Mouse (Mus musculus) kidney, embryonic 14.5 days (tissue): ENCODE measurements around the gene Gm40193. TPM values are rescaled to one million over a fixed set of nuclear protein-coding genes. Genes with fewer than 3 reads are reported as not detected.
"Not testable (repeated sequence)": the region's sequence is repeated elsewhere in the genome, so short reads cannot be mapped to it uniquely, and the experiment has no call there.

ENCODE experiments used
- ATAC-seq: fragments of 200-750 bp; cut with Nextera tagmentation; 2 replicates; pipeline ENCODE4 v1.8.0; 2017; ENCODE audit warnings: moderate number of reproducible peaks, mild to moderate bottlenecking, moderate TSS enrichment, moderate library complexity; ENCODE audit not compliant: low FRiP score, low TSS enrichment
- H3K27ac ChIP-seq: fragments of 300-500 bp; sonication (generic); 2 replicates; pipeline ENCODE4 v1.5.1; 2014; ENCODE audit warnings: low read depth, mild to moderate bottlenecking, low read length, moderate library complexity, mixed read lengths
- H3K27me3 ChIP-seq: fragments of 300-500 bp; sonication (generic); 2 replicates; pipeline ENCODE4 v1.6.1; 2014; ENCODE audit warnings: mild to moderate bottlenecking, low read length; ENCODE audit not compliant: control insufficient read depth, insufficient read depth
- H3K36me3 ChIP-seq: fragments of 300-500 bp; sonication (generic); 2 replicates; pipeline ENCODE4 v1.6.1; 2014; ENCODE audit warnings: low read length, mixed read lengths; ENCODE audit not compliant: control insufficient read depth, insufficient read depth
- H3K4me1 ChIP-seq: fragments of 300-500 bp; sonication (generic); 2 replicates; pipeline ENCODE4 v1.6.1; 2014; ENCODE audit warnings: low read length, mixed read lengths; ENCODE audit not compliant: control insufficient read depth, insufficient read depth
- H3K4me2 ChIP-seq: fragments of 300-500 bp; sonication (generic); replicated peaks from 2 replicates; pipeline ENCODE4 v1.6.1; 2014; ENCODE audit warnings: low read depth, mild to moderate bottlenecking, low read length
- H3K4me3 ChIP-seq: fragments of 300-500 bp; sonication (generic); 2 replicates; pipeline ENCODE4 v1.5.1; 2014; ENCODE audit warnings: mild to moderate bottlenecking, low read length
- H3K9ac ChIP-seq: fragments of 300-500 bp; sonication (generic); 2 replicates; pipeline ENCODE4 v1.6.1; 2014; ENCODE audit warnings: low read depth, mild to moderate bottlenecking, low read length, moderate library complexity
- H3K9me3 ChIP-seq: fragments of 300-500 bp; sonication (generic); 2 replicates; pipeline ENCODE4 v1.6.1; 2016; ENCODE audit warnings: low read length; ENCODE audit not compliant: control insufficient read depth
- WGBS: fragments of 180-500 bp; shearing (Covaris S2); extraction: QIAGEN DNeasy Blood & Tissue Kit; methylation state at CpG from one replicate; pipeline ENCODE4 v1.1.7; 2014; 5-methylcytosine and 5-hydroxymethylcytosine counted together
- polyA plus RNA-seq: library from polyadenylated mRNA; unstranded; fragments of >200 nt; fragmentation: Nextera tagmentation; extraction: Ambion mirVana; gene quantifications from 2 replicates; pipeline ENCODE4 v1.2.1, GENCODE M21; 2014

Gm40193 gene
- polyA plus RNA-seq, 1 experiment from 2014 or later, result not detected

- Histone ChIP-seq H3K27ac (no peak overlapping the region), H3K4me2 (no peak overlapping the region), H3K27me3 (no peaks in the 10 kb centered on the region), H3K9ac (no peak overlapping the region), H3K9me3 (no peaks in the 10 kb centered on the region), H3K4me1 (peaks cover 11% of the 10 kb centered on the region; the same call in 1 of the 2 replicates), H3K36me3 (no peaks in the 10 kb centered on the region), H3K4me3 (no peak overlapping the region)
- no peak for ATAC-seq
- WGBS, result 79% methylated on average over 1 of the region's 1 CpGs
These were observed 38.9 kb upstream of the Gm40193 start for GRCm38 (mm10) chr11:70571641-70572040.

DNA sequence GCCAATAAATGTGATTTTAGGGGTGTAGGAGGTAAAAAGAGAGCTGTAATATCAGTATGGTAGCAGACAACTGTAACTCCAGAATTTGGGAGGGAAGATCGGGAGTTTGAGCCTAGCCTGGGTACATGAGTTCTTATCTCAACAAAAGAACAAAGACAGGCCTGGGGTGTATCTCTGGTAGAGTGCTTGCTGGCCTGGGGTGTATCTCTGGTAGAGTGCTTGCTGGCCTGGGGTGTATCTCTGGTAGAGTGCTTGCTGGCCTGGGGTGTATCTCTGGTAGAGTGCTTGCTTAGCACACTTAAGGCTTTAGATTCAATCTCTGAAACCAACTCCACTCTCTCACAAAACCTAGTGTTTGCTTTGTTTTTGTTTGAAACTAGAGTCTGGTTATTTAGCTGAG, 37.9 kb upstream of the Gm40193 start:
- not testable (repeated sequence) for H3K9ac ChIP-seq, H3K4me3 ChIP-seq, H3K36me3 ChIP-seq, H3K9me3 ChIP-seq, ATAC-seq, H3K27ac ChIP-seq, H3K4me2 ChIP-seq, H3K27me3 ChIP-seq
- WGBS, result 87% methylated on average over 1 of the region's 1 CpGs
- peaks cover 18% of the 10 kb centered on the region; the same call in 1 of the 2 replicates for H3K4me1 ChIP-seq

GRCm38 (mm10) chr11:70566586-70566985, 33.8 kb upstream of the Gm40193 start:
- WGBS, result 49% methylated on average over 7 of the region's 7 CpGs

GRCm38 (mm10) chr11:70564276-70564873, 31.6 kb upstream of the Gm40193 start:
- H3K27ac ChIP-seq, result peak overlapping the region; percentile 92

More at GRCm38 (mm10) chr11:70566586-70566985, 33.8 kb upstream of the Gm40193 start:
- no peak overlapping the region for H3K4me2 ChIP-seq
- H3K27me3 ChIP-seq, result no peaks in the 10 kb centered on the region
- no peaks in the 10 kb centered on the region for H3K9me3 ChIP-seq
- ATAC-seq, result no peak
- H3K27ac ChIP-seq, result no peak overlapping the region
- no peak overlapping the region for H3K9ac ChIP-seq
- no peak overlapping the region for H3K4me3 ChIP-seq
- no peaks in the 10 kb centered on the region for H3K36me3 ChIP-seq
- peaks cover 27% of the 10 kb centered on the region; the same call in 1 of the 2 replicates for H3K4me1 ChIP-seq

DNA sequence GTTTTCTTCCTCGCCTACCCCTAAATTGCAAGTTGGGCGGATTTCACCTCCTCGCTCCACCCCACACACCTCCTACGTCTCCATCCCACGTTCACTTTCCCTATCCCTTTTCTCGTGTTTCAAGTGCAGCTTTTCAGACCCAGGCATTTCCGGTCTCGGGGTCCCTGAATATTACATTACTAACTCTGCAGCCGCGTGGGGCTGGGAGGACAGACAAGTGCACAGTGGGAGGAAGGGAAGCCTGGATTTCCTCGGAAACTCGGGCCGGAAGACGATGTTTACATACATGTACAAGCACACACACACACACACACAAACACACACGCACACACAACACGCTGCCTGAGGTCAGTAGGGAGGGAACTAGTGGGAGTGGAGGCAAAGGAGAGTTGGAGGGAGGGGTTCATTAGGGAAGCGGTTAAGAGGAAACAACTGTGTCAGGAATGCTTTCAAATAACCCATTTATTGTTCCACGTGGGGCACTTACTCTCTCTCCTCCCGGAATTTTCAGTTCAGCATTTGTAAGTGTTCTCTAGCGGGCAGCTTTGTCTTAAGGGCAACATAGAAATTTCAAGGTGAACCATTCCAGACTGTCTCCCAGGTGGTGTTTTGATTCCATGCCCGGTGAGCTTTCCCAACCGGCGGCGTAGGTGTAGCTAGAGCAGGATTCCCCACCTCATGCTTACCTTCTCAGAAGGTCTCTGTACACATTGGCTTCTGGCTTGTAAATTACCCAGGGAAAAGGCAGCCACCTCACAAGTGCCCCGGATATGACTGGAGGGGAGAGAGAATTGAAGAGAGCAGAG, 30.9 kb upstream of the Gm40193 start:
- Histone ChIP-seq H3K9me3 (no peaks in the 10 kb centered on the region), H3K4me2 (peak overlapping the region; percentile 88), H3K36me3 (no peaks in the 10 kb centered on the region), H3K4me3 (peak overlapping the region; percentile 86), H3K4me1 (peaks cover 25% of the 10 kb centered on the region; the same call in 1 of the 2 replicates), H3K27ac (peak overlapping the region; percentile 92), H3K9ac (peak overlapping the region; percentile 88), H3K27me3 (no peaks in the 10 kb centered on the region)
- ATAC-seq, result peak; percentile 17
- WGBS, result under 1% methylated on average over 25 of the region's 25 CpGs

More at GRCm38 (mm10) chr11:70564276-70564873, 31.6 kb upstream of the Gm40193 start:
- Histone ChIP-seq H3K9me3 (no peaks in the 10 kb centered on the region), H3K36me3 (no peaks in the 10 kb centered on the region), H3K4me2 (peak overlapping the region; percentile 88), H3K27me3 (no peaks in the 10 kb centered on the region), H3K4me1 (peaks cover 25% of the 10 kb centered on the region; the same call in 1 of the 2 replicates), H3K9ac (peak overlapping the region; percentile 88; the same call in 1 of the 2 replicates), H3K4me3 (peak overlapping the region; percentile 86)
- no peak for ATAC-seq
- WGBS, result 12% methylated on average over 4 of the region's 4 CpGs

GRCm38 (mm10) chr11:70562995-70563469, 30.3 kb upstream of the Gm40193 start:
- H3K27ac ChIP-seq, result peak overlapping the region; percentile 92
- H3K4me3 ChIP-seq, result peak overlapping the region; percentile 86
- peak; percentile 55; the same call in 1 of the 2 replicates for ATAC-seq
- H3K4me1 ChIP-seq, result peaks cover 25% of the 10 kb centered on the region; the same call in 1 of the 2 replicates
- no peaks in the 10 kb centered on the region for H3K27me3 ChIP-seq
- no peaks in the 10 kb centered on the region for H3K36me3 ChIP-seq
- peak overlapping the region; percentile 88 for H3K9ac ChIP-seq
- no peaks in the 10 kb centered on the region for H3K9me3 ChIP-seq
- peak overlapping the region; percentile 88 for H3K4me2 ChIP-seq
- 1% methylated on average over 29 of the region's 31 CpGs for WGBS

- H3K4me3 ChIP-seq, result peak within 1 kb of the TSS; percentile 86
These were observed 29.7 kb upstream of the Gm40193 start, which contains the start of gene Mink1 for GRCm38 (mm10) chr11:70562287-70562994. Mink1 (plus strand) TSS chr11:70562881.

DNA sequence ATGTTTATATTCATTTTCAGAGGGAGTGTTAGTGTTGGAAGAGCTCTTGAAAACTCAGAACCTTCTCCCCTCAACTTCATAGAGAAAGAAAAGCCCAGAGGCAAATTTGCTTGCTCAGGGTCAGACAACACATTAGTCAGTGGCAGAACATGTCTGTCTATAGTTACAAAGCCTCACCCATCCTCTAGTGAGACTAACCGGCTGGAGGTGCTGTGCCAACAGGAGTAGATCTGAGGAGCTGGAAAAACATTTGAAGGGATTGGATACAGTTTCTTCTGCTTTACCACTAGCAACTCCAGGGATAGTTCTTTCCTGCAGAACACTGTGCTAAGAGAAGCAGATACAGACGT, 29.2 kb upstream of the Gm40193 start:
- peak overlapping the region; percentile 88 for H3K4me2 ChIP-seq
- H3K9ac ChIP-seq, result peak overlapping the region; percentile 88; the same call in 1 of the 2 replicates
- no peaks in the 10 kb centered on the region for H3K9me3 ChIP-seq
- peak overlapping the region; percentile 77; the same call in 1 of the 2 replicates for H3K27ac ChIP-seq
- H3K36me3 ChIP-seq, result no peaks in the 10 kb centered on the region
- WGBS, result 3% methylated on average over 2 of the region's 2 CpGs
- peak overlapping the region; percentile 86 for H3K4me3 ChIP-seq
- H3K4me1 ChIP-seq, result peaks cover 24% of the 10 kb centered on the region; the same call in 1 of the 2 replicates
- ATAC-seq, result peak; percentile 7; the same call in 1 of the 2 replicates
- no peaks in the 10 kb centered on the region for H3K27me3 ChIP-seq

More at GRCm38 (mm10) chr11:70562287-70562994, 29.7 kb upstream of the Gm40193 start, which contains the start of gene Mink1:
- H3K4me2 ChIP-seq, result peak within 1 kb of the TSS; percentile 88
- no peaks in the 10 kb centered on the region for H3K27me3 ChIP-seq
- peaks cover 25% of the 10 kb centered on the region; the same call in 1 of the 2 replicates for H3K4me1 ChIP-seq
- ATAC-seq, result peak; percentile 91
- no peaks in the 10 kb centered on the region for H3K36me3 ChIP-seq
- H3K9ac ChIP-seq, result peak within 1 kb of the TSS; percentile 88
- WGBS, result 1% methylated on average over 38 of the region's 57 CpGs
- peak within 1 kb of the TSS; percentile 92 for H3K27ac ChIP-seq
- H3K9me3 ChIP-seq, result no peaks in the 10 kb centered on the region
